Mouse (Mus musculus) hindbrain, embryonic 10.5 days (tissue): ENCODE measurements around the gene Cplx3. TPM values are rescaled to one million over a fixed set of nuclear protein-coding genes. Genes with fewer than 3 reads are reported as not detected.

Experiments
- DNase-seq: peaks from one replicate; pipeline ENCODE4 v3.0.0-alpha.2; 2017; ENCODE audit warnings: low spot score
- H3K27ac ChIP-seq: fragments of 300-500 bp; sonication (generic); 2 replicates; pipeline ENCODE4 v1.5.1; 2016; ENCODE audit warnings: mild to moderate bottlenecking, moderate library complexity
- H3K27me3 ChIP-seq: fragments of 300-500 bp; sonication (generic); 2 replicates; pipeline ENCODE4 v1.6.1; 2016; ENCODE audit warnings: mild to moderate bottlenecking; ENCODE audit not compliant: poor library complexity, insufficient read depth, severe bottlenecking
- H3K36me3 ChIP-seq: fragments of 300-500 bp; sonication (generic); 2 replicates; pipeline ENCODE4 v1.6.1; 2016; ENCODE audit warnings: mild to moderate bottlenecking, moderate library complexity
- H3K4me1 ChIP-seq: fragments of 300-500 bp; sonication (generic); replicated peaks from 2 replicates; pipeline ENCODE4 v1.6.1; 2016; ENCODE audit warnings: mild to moderate bottlenecking
- H3K4me3 ChIP-seq: fragments of 300-500 bp; sonication (generic); 2 replicates; pipeline ENCODE4 v1.5.1; 2016; ENCODE audit warnings: mild to moderate bottlenecking, moderate library complexity
- H3K9me3 ChIP-seq: fragments of 300-500 bp; sonication (generic); 2 replicates; pipeline ENCODE4 v1.6.1; 2016; ENCODE audit warnings: mild to moderate bottlenecking, moderate library complexity
- WGBS: fragments of 180-500 bp; shearing (Covaris S2); methylation state at CpG from one replicate; pipeline ENCODE4 v1.1.7; 2016; 5-methylcytosine and 5-hydroxymethylcytosine counted together
- polyA plus RNA-seq: library from polyadenylated mRNA; unstranded; fragments of >200 nt; fragmentation: Nextera tagmentation; extraction: Ambion mirVana; gene quantifications from 2 replicates; pipeline ENCODE4 v1.2.1, GENCODE M21; 2016

Cplx3 gene
- polyA plus RNA-seq = 0.88 and 2.8 TPM in 2 replicates

DNA sequence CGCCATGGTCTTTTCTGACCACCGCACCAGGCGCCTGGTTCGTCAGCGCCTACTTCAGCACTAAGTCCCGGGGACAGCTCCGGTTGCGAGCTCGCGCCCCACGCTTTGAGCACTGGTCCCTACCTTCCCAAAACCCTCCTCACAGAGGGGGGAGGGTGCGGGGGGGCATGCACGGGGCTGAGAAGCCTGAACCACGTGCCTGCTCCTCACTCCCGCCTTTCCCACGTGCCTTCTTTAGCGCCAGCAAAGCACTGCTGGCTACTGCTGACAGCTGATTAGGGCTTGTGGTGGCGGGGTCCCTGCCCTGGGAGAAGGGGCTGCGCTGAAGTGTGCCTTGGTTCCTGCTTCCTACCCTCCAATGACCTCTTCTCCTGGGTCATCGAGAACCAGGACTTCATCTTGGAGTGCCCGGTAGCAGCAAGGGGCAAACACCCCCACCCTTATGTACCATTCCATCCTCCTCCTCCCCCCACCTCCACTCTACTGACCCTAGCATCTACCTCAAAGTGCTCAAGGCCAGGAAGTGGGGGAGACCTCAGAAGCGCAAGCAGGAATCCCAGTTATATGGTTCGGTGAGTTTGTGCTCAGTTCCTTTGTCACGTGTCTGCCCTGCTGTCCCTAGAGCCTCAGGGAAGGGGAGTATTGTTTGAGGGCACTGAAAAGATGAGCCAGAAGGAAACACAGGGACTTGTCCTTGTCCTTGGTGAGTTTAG lies at the start of gene Cplx3:
TSS of gene Cplx3 (minus strand) at position 143 of the 713 bp plus-strand sequence.
- peak; percentile 73 for DNase-seq
- Histone ChIP-seq H3K27me3 (peaks cover 34% of the 10 kb centered on the region), H3K27ac (no peak within 1 kb of the TSS), H3K4me3 (peak within 1 kb of the TSS; percentile 33), H3K4me1 (peaks cover 40% of the 10 kb centered on the region), H3K36me3 (no peaks in the 10 kb centered on the region), H3K9me3 (no peaks in the 10 kb centered on the region)
- 6% methylated on average over 24 of the region's 24 CpGs for WGBS

DNA sequence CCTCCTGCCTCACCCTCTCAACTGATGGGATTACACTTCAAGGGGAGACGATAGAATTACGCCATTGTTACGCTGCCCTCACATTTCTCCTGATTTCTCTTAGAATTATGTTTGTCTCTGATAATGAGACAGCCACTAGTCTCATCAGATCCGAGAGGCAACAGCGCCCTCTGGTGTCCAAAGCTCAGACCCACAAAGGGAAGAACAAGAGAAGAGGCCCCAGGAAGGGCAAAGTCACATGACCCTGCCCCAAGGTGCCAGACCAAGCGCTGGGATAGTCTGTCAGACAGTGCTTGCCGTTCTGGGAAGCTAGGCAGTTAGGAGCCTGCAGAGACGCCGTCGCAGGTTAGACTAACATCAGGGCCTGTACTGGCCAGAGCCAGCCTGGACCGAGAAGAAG lies 49.7 kb upstream of the Cplx3 start:
- peak overlapping the region; percentile 68 for H3K27ac ChIP-seq
- 5% methylated on average over 11 of the region's 11 CpGs for WGBS
- peak overlapping the region; percentile 22 for H3K4me3 ChIP-seq
- H3K4me1 ChIP-seq = peaks cover 44% of the 10 kb centered on the region
- peaks cover 34% of the 10 kb centered on the region for H3K27me3 ChIP-seq
- peak; percentile 96 for DNase-seq
- no peaks in the 10 kb centered on the region for H3K36me3 ChIP-seq
- no peaks in the 10 kb centered on the region for H3K9me3 ChIP-seq

DNA sequence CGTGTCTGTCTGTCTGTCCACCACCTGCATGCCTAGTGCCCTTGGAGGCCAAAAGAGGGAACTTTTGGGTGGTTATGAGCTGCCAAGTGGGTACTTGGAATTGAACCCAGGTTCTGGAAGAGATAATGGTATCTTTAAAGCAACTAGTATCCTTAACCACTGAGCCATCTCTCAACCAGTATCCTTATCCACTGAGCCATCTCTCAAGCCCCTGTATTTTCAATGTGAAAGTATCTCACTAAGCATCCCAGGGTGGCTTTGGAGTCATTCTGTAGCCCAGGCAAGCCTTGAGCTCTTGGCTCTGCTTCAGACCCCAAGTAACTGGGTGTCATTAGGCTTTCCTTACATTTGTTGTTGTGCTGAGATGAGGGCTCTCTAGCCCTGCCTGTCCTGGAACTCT lies 48.9 kb upstream of the Cplx3 start:
- Histone ChIP-seq H3K4me3 (no peak overlapping the region), H3K4me1 (peaks cover 51% of the 10 kb centered on the region), H3K9me3 (no peaks in the 10 kb centered on the region), H3K36me3 (no peaks in the 10 kb centered on the region), H3K27ac (no peak overlapping the region), H3K27me3 (peaks cover 34% of the 10 kb centered on the region)
- DNase-seq = no peak
- WGBS = 89% methylated on average over 1 of the region's 1 CpGs

DNA sequence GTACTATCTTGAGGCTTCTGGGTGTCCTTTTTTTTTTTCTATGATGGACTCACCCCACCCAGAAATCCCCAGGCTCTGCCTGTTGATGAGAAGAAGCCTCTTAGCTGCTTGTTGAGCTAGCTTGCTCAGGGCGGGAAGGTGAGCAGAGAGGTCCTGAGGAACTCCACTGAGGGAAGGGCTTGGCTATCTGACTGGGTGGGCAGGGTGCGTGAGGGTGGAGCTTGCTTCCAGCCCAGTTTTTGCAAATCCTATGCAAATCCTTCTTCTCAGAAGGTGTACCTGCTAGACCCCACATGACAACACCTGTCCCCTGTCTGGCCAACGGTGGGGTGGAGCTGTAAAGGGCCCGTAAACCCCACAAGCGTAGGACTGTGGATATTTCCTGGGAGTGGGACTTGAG lies 47.2 kb upstream of the Cplx3 start, which contains the start of gene Csk:
TSS of gene Csk (minus strand) at position 349 of the 400 bp plus-strand sequence.
- 36% methylated on average over 5 of the region's 5 CpGs for WGBS
- Histone ChIP-seq H3K27ac (peak within 1 kb of the TSS; percentile 83), H3K4me3 (no peak within 1 kb of the TSS; the same call in 1 of the 2 replicates), H3K36me3 (no peaks in the 10 kb centered on the region), H3K27me3 (peaks cover 34% of the 10 kb centered on the region), H3K9me3 (no peaks in the 10 kb centered on the region), H3K4me1 (peaks cover 51% of the 10 kb centered on the region)
- no peak for DNase-seq

DNA sequence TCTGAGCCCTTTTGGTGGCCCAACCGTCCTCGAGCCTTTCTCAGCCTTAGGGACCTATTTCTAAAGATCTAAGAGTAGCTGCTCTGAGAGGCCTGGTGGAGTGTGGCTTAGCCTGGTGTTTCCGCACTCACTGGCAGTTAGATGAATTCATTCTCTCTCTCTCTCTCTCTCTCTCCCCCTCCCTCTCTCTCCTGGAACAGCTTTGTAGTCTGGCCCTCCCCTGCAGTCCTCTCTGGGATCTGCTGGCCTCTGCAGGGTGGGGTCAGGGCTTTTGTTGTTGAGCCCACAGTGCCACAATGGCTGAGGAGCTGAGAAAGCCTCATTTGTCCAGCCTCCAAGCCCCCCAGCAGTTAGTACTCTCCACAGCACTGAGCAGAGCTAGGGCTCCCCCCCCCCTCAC lies 46.8 kb upstream of the Cplx3 start:
- peak; percentile 42 for DNase-seq
- Histone ChIP-seq H3K4me1 (peaks cover 51% of the 10 kb centered on the region), H3K4me3 (no peak overlapping the region), H3K9me3 (no peaks in the 10 kb centered on the region), H3K27ac (peak overlapping the region; percentile 83), H3K36me3 (no peaks in the 10 kb centered on the region), H3K27me3 (peaks cover 34% of the 10 kb centered on the region)
- 21% methylated on average over 3 of the region's 3 CpGs for WGBS

DNA sequence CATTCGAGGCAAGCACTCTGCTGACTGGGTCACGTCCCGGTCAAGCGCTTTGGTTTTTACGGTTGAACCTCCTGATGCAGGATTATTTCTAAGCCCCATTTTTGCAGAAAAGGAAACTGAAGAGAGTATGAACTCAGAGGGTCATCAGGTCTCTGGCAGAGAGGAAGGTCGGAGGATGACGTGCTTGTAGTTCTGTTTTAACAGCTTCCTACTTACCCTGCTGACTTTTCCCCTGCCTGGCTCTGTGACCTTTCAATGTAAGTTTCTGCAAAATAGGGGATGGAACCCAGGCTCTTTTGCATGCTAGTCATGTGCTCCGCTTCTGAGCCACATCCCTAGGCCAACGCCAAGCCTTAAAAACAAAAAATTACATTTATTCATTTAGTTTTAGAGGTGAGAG lies 46.3 kb upstream of the Cplx3 start:
- Histone ChIP-seq H3K4me3 (no peak overlapping the region; the same call in 1 of the 2 replicates), H3K9me3 (no peaks in the 10 kb centered on the region), H3K27ac (peak overlapping the region; percentile 83; the same call in 1 of the 2 replicates), H3K36me3 (no peaks in the 10 kb centered on the region), H3K4me1 (peaks cover 51% of the 10 kb centered on the region), H3K27me3 (peaks cover 35% of the 10 kb centered on the region)
- 68% methylated on average over 9 of the region's 9 CpGs for WGBS
- DNase-seq = no peak

DNA sequence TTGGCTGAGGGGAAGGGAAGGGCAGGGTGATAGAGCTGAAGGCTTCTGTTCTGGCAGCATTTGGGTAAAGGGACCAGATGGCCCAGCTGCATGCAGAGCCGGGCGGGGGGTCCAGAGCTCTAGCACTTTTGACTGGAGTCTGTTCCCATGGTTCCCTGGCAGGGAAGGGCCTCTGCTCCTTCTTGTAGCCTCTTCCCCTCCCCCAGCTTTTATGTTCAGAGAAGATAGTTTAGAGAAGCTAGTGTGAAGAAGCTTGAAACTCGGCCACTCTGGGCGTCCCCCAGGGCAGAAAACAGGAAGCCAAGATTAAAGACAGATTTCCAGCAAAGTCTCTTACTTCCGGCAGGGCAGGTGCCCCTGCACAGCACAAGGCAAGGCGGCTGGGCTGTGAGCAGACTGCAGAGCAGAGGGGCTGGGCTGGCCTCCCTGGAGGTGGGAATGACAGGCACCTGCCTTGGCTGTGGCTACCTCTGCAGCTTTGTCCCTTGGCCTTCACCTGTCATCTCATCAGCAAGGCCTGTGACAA lies 44.8 kb upstream of the Cplx3 start:
- peak overlapping the region; percentile 64 for H3K27ac ChIP-seq
- peaks cover 53% of the 10 kb centered on the region for H3K4me1 ChIP-seq
- no peaks in the 10 kb centered on the region for H3K9me3 ChIP-seq
- DNase-seq = no peak
- peaks cover 40% of the 10 kb centered on the region for H3K27me3 ChIP-seq
- no peak overlapping the region for H3K4me3 ChIP-seq
- WGBS = 35% methylated on average over 6 of the region's 6 CpGs
- H3K36me3 ChIP-seq = no peaks in the 10 kb centered on the region

DNA sequence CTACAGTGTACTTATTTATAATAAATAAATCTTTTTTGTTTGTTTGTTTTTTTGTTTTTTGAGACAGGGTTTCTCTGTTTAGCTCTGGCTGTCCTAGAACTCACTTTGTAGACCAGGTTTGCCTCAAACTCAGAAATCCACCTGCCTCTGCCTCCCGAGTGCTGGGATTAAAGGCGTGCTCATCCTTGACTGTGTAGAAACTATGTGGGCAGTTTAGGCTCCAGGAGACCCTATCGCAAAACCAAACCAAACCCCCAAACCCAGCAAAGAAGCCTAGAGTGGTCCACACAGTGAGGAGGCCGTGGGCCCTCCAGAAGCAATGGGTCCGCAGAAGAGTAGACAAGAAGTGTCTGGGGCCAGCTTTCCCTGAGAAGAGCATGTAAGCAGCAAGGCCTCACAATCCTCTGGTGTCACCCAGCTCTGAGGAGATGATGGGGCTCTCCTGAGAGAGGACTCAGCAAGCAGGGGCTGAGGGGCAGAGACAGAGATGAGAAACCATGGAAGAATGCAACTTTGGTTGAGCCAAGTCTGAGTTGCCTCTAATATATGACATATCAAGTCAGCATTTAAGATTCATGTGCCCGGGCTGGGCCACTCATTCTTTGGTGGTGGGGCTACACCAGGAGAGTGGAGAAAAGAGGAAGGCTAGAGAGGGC lies 44.2 kb upstream of the Cplx3 start:
- Histone ChIP-seq H3K27ac (peak overlapping the region; percentile 64), H3K4me3 (no peak overlapping the region), H3K4me1 (peaks cover 55% of the 10 kb centered on the region), H3K36me3 (no peaks in the 10 kb centered on the region), H3K9me3 (no peaks in the 10 kb centered on the region), H3K27me3 (peaks cover 40% of the 10 kb centered on the region)
- 93% methylated on average over 6 of the region's 6 CpGs for WGBS
- no peak for DNase-seq

DNA sequence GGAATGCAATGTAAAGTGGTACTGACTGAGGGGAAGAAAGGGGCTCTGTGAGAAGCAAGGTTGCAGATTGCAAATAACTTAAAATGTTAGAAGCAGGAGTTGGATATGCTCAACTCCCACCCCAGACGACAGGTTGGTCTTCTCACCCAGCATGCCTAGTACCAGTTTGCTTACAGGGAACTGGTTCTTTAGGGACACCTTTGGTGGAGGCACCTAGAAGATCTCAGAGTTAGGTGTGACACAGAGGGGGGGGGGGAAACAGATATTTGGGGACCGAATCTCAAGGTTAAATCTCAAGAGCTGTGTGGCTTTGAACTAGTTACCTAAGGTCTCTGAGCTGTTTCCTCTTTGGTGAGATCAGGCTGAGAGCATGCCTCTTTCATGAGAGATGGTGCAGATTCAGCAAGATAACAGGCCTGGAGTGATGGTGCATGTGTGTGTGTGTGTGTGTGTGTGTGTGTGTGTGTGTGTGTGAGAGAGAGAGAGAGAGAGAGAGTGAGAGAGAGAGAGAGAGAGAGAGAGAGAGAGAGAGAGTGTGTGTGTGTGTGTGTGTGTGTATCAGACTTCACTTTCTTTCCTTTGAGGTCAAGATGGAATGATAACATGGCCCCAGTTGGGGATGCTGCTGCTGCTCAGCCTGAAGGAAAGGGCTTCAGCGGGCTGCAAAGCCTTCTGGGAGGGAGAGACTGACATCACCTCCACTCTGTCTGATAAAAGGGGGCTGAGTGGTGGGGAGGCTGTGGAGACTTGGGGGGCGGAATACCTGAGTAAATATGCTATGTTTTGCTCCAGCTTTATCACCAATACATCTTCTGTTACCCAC lies 41.4 kb upstream of the Cplx3 start:
- Histone ChIP-seq H3K27ac (no peak overlapping the region), H3K27me3 (peaks cover 14% of the 10 kb centered on the region), H3K4me1 (peaks cover 60% of the 10 kb centered on the region), H3K36me3 (peaks cover 4% of the 10 kb centered on the region), H3K4me3 (no peak overlapping the region), H3K9me3 (no peaks in the 10 kb centered on the region)
- WGBS = 71% methylated on average over 4 of the region's 4 CpGs
- no peak for DNase-seq

DNA sequence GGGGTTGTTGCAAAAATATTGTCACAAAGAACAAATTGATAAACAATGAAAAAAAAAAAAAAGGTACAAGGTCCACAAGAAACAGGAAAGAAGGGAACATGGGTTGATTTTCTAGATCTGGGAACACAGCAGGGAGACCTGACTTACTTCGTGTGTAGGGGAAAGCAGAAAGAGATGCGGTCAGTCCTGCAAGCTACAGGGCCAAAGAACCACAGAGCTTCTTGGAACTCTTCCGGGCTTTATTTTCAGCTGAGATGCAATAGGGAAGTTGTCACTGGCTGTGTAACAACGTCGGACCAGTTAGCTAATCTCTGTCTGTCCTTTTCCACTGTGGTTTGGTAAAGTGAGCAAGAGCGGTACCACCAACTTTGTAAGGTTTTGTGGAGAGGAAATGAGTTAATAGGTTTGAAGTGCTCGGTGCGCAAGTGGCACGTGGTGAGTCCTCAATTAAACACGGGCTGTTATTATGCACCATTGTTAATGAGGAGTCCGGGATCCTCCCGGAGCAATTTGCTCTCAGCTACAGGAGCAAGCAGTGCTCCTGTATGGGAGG lies 40.5 kb upstream of the Cplx3 start:
- 81% methylated on average over 12 of the region's 12 CpGs for WGBS
- Histone ChIP-seq H3K4me1 (peaks cover 61% of the 10 kb centered on the region), H3K36me3 (peaks cover 12% of the 10 kb centered on the region), H3K27me3 (peaks cover 14% of the 10 kb centered on the region), H3K27ac (no peak overlapping the region), H3K4me3 (no peak overlapping the region), H3K9me3 (no peaks in the 10 kb centered on the region)
- DNase-seq = no peak

DNA sequence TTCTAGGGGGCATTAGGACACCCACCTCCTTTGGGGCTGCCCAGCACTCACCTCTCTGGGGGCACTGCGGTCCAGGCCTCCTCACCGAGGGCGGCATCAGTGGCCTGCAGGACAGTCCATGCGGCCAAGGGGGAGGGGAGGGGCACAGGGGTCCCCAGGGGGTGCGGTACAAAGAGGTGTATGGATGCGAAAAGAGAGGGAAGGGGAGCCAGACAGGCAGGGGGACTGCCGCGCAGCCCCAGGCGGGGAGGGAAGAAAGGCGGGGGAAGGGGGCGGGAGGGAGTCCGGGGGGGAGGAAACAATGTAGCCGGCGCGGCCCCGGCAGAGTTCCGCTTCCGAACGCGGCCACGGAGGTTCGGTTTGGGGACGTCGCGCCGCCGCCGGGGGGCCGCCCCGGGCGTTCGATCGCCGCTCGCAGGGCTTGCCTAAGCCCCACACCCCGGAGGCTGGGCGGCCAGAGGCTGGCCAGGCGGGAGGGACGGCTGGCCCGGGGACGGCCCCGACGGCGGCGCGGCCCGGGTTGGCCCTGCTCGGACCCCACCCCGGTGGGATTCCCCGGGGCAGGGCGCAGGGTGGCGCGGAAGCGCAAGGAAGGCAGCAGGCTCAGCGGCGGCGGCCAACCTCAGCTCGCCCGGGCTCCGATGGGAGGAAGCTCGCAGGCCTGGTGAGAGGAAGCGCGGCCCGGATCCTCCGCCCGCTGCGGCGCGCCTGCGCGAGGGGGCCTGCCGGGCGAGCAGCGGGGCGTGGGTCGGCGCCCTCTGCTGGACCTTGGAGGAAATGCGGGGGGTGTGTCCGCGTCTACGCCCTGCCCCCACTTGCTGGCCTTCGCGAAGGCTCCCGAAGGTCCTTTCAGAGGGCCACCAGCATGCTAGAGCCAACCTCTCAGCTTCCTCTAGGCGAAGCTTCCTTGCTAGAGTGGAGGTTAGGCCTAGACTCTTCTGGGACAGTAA lies 39.1 kb upstream of the Cplx3 start:
- Histone ChIP-seq H3K27ac (peak overlapping the region; percentile 100), H3K4me1 (peaks cover 61% of the 10 kb centered on the region), H3K27me3 (peaks cover 14% of the 10 kb centered on the region), H3K4me3 (peak overlapping the region; percentile 99), H3K36me3 (peaks cover 21% of the 10 kb centered on the region), H3K9me3 (no peaks in the 10 kb centered on the region)
- WGBS = under 1% methylated on average over 85 of the region's 85 CpGs
- peak; percentile 92 for DNase-seq
